Mouse (Mus musculus) stomach, embryonic 14.5 days (tissue): ENCODE data around the gene Olfr142. TPM values are rescaled to one million over a fixed set of nuclear protein-coding genes. Genes with fewer than 3 reads are reported as not detected.
"Not testable (repeated sequence)": the region's sequence is repeated elsewhere in the genome, so short reads cannot be mapped to it uniquely, and the experiment has no call there.

Source experiments
- ATAC-seq: fragments of 200-750 bp; cut with Nextera tagmentation; 2 replicates; pipeline ENCODE4 v1.8.0; 2017; ENCODE audit warnings: low read depth, moderate TSS enrichment; ENCODE audit not compliant: insufficient number of reproducible peaks, insufficient read depth, low FRiP score
- H3K27ac ChIP-seq: fragments of 300-500 bp; sonication (generic); 2 replicates; pipeline ENCODE4 v1.5.1; 2014; ENCODE audit warnings: mild to moderate bottlenecking, low read length, moderate library complexity, mixed read lengths
- H3K27me3 ChIP-seq: fragments of 300-500 bp; sonication (generic); 2 replicates; pipeline ENCODE4 v1.6.1; 2014; ENCODE audit warnings: low read length, control low read depth, mixed read lengths; ENCODE audit not compliant: control insufficient read depth, insufficient read depth
- H3K36me3 ChIP-seq: fragments of 300-500 bp; sonication (generic); 2 replicates; pipeline ENCODE4 v1.6.1; 2014; ENCODE audit warnings: mild to moderate bottlenecking, control low read depth, low read length, moderate library complexity, mixed read lengths; ENCODE audit not compliant: control insufficient read depth, insufficient read depth
- H3K4me1 ChIP-seq: fragments of 300-500 bp; sonication (generic); 2 replicates; pipeline ENCODE4 v1.6.1; 2014; ENCODE audit warnings: low read length, control low read depth, mixed read lengths; ENCODE audit not compliant: control insufficient read depth, insufficient read depth
- H3K4me2 ChIP-seq: fragments of 300-500 bp; sonication (generic); replicated peaks from 2 replicates; pipeline ENCODE4 v1.6.1; 2014; ENCODE audit warnings: low read depth, low read length, control low read depth
- H3K4me3 ChIP-seq: fragments of 300-500 bp; sonication (generic); 2 replicates; pipeline ENCODE4 v1.5.1; 2014; ENCODE audit warnings: low read depth, low read length, control low read depth
- H3K9ac ChIP-seq: fragments of 300-500 bp; sonication (generic); replicated peaks from 2 replicates; pipeline ENCODE4 v1.6.1; 2014; ENCODE audit warnings: low read depth, mild to moderate bottlenecking, control low read depth, low read length, moderate library complexity, mixed read lengths
- H3K9me3 ChIP-seq: fragments of 300-500 bp; sonication (generic); 2 replicates; pipeline ENCODE4 v1.6.1; 2016; ENCODE audit warnings: low read depth, low read length, control low read depth; ENCODE audit not compliant: control insufficient read depth
- WGBS: fragments of 180-500 bp; shearing (Covaris S2); extraction: QIAGEN DNeasy Blood & Tissue Kit; methylation state at CpG from one replicate; pipeline ENCODE4 v1.1.7; 2014; 5-methylcytosine and 5-hydroxymethylcytosine counted together
- polyA plus RNA-seq: library from polyadenylated mRNA; unstranded; fragments of >200 nt; fragmentation: Nextera tagmentation; extraction: Ambion mirVana; gene quantifications from 2 replicates; pipeline ENCODE4 v1.2.1, GENCODE M21; 2014

The Olfr142 gene
- not detected in 2 replicates for polyA plus RNA-seq

DNA sequence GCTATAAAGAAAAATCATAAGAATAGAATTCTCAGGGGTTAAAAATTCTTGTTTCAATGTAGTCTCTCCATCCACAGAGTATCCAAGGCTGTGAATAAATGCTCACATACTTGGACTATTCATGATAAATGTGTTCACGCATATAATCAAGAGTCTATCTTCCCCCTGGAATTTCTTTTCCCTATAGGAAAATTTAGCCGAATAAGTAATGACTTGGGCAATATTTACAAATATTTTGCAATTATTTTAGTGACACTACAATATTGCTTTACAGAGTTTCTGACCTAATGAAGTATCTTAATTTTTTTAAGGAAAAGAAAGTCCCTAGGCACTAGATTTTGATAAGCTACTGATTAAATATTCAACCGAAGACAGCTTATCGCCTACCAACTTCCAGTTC, at the start of gene Olfr142:
Olfr142 (minus strand) TSS at position 101 of the 400 bp plus-strand sequence.
- WGBS = 95% methylated on average over 4 of the region's 4 CpGs
- no peak within 1 kb of the TSS for H3K4me3 ChIP-seq
- no peak within 1 kb of the TSS for H3K27ac ChIP-seq
- no peak within 1 kb of the TSS for H3K9ac ChIP-seq
- no peaks in the 10 kb centered on the region for H3K36me3 ChIP-seq
- H3K9me3 ChIP-seq = no peaks in the 10 kb centered on the region
- H3K27me3 ChIP-seq = no peaks in the 10 kb centered on the region
- no peaks in the 10 kb centered on the region for H3K4me1 ChIP-seq
- ATAC-seq = no peak
- no peak within 1 kb of the TSS for H3K4me2 ChIP-seq

DNA sequence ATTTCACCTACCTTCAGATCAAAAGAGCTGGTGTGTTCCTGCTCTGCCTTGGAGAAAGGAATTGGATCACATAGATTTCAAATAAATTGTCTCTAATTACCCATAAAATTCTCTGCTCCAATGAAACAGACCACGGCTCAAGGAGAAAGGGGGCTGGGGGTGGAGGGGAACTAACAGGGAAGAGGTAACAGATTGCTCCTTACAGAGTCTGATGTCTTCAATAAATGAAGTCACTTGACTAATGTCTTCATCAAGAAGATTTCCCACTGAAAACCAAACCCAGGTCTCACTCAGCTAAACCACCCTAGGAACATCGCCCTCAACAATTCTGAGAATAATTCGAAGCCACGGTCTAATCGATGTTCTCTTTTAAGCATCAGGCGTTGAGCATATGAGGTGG, 35.3 kb upstream of the Olfr142 start, which contains the start of gene Olfr1272:
Olfr1272 (minus strand) TSS at position 101 of the 400 bp plus-strand sequence.
- no peak for ATAC-seq
- no peak within 1 kb of the TSS for H3K27ac ChIP-seq
- no peaks in the 10 kb centered on the region for H3K9me3 ChIP-seq
- no peaks in the 10 kb centered on the region for H3K4me1 ChIP-seq
- no peak within 1 kb of the TSS for H3K4me3 ChIP-seq
- H3K27me3 ChIP-seq = no peaks in the 10 kb centered on the region
- no peak within 1 kb of the TSS for H3K4me2 ChIP-seq
- WGBS = 90% methylated on average over 6 of the region's 6 CpGs
- no peak within 1 kb of the TSS for H3K9ac ChIP-seq
- no peaks in the 10 kb centered on the region for H3K36me3 ChIP-seq

DNA sequence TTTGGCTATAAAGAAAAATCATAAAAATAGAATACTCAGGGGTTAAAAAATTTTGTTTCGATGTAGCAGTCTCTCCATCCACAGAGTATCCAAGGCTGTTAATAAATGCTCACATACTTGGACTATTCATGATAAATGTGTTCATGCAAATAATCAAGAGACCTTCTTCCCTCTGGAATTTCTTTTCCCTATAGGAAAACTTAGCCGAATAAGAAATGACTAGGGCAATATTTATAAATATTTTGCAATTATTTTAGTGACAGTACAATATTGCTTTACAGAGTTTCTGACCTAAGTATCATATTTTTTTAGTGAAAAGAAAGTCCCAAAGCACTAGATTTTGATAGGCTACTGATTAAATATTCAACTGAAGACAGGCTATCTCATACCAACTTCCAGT, 13.5 kb upstream of the Olfr142 start, which contains the start of gene Olfr1271:
Olfr1271 (minus strand) TSS at position 101 of the 400 bp plus-strand sequence.
- WGBS = 82% methylated on average over 2 of the region's 2 CpGs
- H3K4me3 ChIP-seq = no peak within 1 kb of the TSS
- no peak for ATAC-seq
- no peak within 1 kb of the TSS for H3K9ac ChIP-seq
- no peak within 1 kb of the TSS for H3K27ac ChIP-seq
- no peaks in the 10 kb centered on the region for H3K36me3 ChIP-seq
- no peaks in the 10 kb centered on the region for H3K27me3 ChIP-seq
- no peaks in the 10 kb centered on the region for H3K9me3 ChIP-seq
- no peaks in the 10 kb centered on the region for H3K4me1 ChIP-seq
- no peak within 1 kb of the TSS for H3K4me2 ChIP-seq

DNA sequence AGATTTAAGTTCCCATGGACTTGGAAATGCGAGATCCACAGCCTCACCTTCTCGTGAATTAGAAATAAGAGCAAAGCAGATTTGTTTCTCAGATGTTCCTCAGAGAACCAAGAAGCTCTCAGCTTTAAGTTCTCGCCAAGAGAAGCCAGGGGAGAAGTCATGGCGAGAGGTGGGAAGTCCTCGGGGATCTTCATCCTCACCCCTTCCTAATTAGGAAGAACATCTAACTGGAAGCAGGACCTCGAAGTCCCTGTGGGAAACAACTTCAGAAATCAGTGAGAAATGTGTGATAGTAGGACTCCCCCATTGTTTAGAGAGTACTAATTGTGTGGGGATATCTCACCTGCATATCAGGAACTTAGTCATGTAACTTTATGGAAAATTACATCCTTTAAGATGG, 33.0 kb downstream of the Olfr142 start, which contains the start of gene Olfr1506:
Olfr1506 (minus strand) TSS at position 101 of the 400 bp plus-strand sequence.
- not testable (repeated sequence) for H3K27me3 ChIP-seq, H3K9me3 ChIP-seq, H3K9ac ChIP-seq, H3K27ac ChIP-seq, H3K36me3 ChIP-seq, H3K4me3 ChIP-seq, H3K4me1 ChIP-seq, ATAC-seq, H3K4me2 ChIP-seq
- WGBS = no CpG with 5 or more reads among the region's 6 CpGs

Other genes with a start within 250 kb of the Olfr142 start
- not detected in 2 replicates for gene Olfr1263, start 245.5 kb downstream of the Olfr142 start, polyA plus RNA-seq
- gene Olfr1264, start 232.0 kb downstream of the Olfr142 start, polyA plus RNA-seq = not detected in 2 replicates
- gene Olfr1265, start 222.3 kb downstream of the Olfr142 start, polyA plus RNA-seq = not detected in 2 replicates
- gene Olfr140, start 194.0 kb downstream of the Olfr142 start, polyA plus RNA-seq = not detected in 2 replicates
- not detected in 2 replicates for gene Olfr1269, start 136.2 kb downstream of the Olfr142 start, polyA plus RNA-seq
- gene Olfr32, start 115.3 kb downstream of the Olfr142 start, polyA plus RNA-seq = not detected in 2 replicates
- gene Olfr1270, start 104.5 kb downstream of the Olfr142 start, polyA plus RNA-seq = not detected in 2 replicates
- gene Olfr1506, start 33.1 kb downstream of the Olfr142 start, polyA plus RNA-seq = not detected in 2 replicates
- gene Olfr1271, start 13.4 kb upstream of the Olfr142 start, polyA plus RNA-seq = not detected in 2 replicates
- gene Olfr1272, start 35.2 kb upstream of the Olfr142 start, polyA plus RNA-seq = not detected in 2 replicates
- not detected in 2 replicates for gene Gm13769, start 64.6 kb upstream of the Olfr142 start, polyA plus RNA-seq
- not detected in 2 replicates for gene Olfr1274-ps, start 141.1 kb upstream of the Olfr142 start, polyA plus RNA-seq